Mouse (Mus musculus) heart, postnatal 0 days (tissue): Measurements from ENCODE around the gene Mertk. TPM values are rescaled to one million over a fixed set of nuclear protein-coding genes. Genes with fewer than 3 reads are reported as not detected.

Experiments
- ATAC-seq: fragments of 200-750 bp; cut with Nextera tagmentation; 2 replicates; pipeline ENCODE4 v1.8.0; 2017; ENCODE audit warnings: low read depth, moderate number of reproducible peaks, moderate library complexity; ENCODE audit not compliant: insufficient read depth
- DNase-seq: peaks from one replicate; pipeline ENCODE4 v3.0.0-alpha.2; 2016; ENCODE audit warnings: low spot score
- H3K27ac ChIP-seq: fragments of 300-500 bp; sonication (generic); 2 replicates; pipeline ENCODE4 v1.5.1; 2014; ENCODE audit warnings: low read depth, mild to moderate bottlenecking
- H3K27me3 ChIP-seq: fragments of 300-500 bp; sonication (generic); 2 replicates; pipeline ENCODE4 v1.6.1; 2014; ENCODE audit warnings: low read length, mixed read lengths; ENCODE audit not compliant: control insufficient read depth, insufficient read depth
- H3K36me3 ChIP-seq: fragments of 300-500 bp; sonication (generic); replicated peaks from 2 replicates; pipeline ENCODE4 v1.6.1; 2014; ENCODE audit warnings: low read length, mixed read lengths; ENCODE audit not compliant: control insufficient read depth, insufficient read depth
- H3K4me1 ChIP-seq: fragments of 300-500 bp; sonication (generic); 2 replicates; pipeline ENCODE4 v1.6.1; 2014; ENCODE audit warnings: antibody characterized with exemption; ENCODE audit not compliant: control insufficient read depth, insufficient read depth
- H3K4me2 ChIP-seq: fragments of 300-500 bp; sonication (generic); 2 replicates; pipeline ENCODE4 v1.6.1; 2014; ENCODE audit warnings: low read depth, mild to moderate bottlenecking, low read length, moderate library complexity
- H3K4me3 ChIP-seq: fragments of 300-500 bp; sonication (generic); 2 replicates; pipeline ENCODE4 v1.5.1; 2014; ENCODE audit warnings: low read depth, low read length
- H3K9ac ChIP-seq: fragments of 300-500 bp; sonication (generic); replicated peaks from 2 replicates; pipeline ENCODE4 v1.6.1; 2014; ENCODE audit warnings: low read depth, low read length, mixed read lengths
- H3K9me3 ChIP-seq: fragments of 300-500 bp; sonication (generic); replicated peaks from 2 replicates; pipeline ENCODE4 v1.6.1; 2016; ENCODE audit warnings: low read length; ENCODE audit not compliant: control insufficient read depth
- CTCF ChIP-seq: IDR thresholded peaks from 2 replicates; pipeline ENCODE4 v1.5.1; 2016; ENCODE audit warnings: antibody characterized with exemption, control low read depth, low read depth
- EP300 ChIP-seq: IDR thresholded peaks from 2 replicates; pipeline ENCODE4 v1.6.1; 2016; ENCODE audit warnings: antibody characterized with exemption, low read depth
- WGBS: fragments of 180-500 bp; shearing (Covaris S2); extraction: QIAGEN DNeasy Blood & Tissue Kit; methylation state at CpG from one replicate; pipeline ENCODE4 v1.1.7; 2014; 5-methylcytosine and 5-hydroxymethylcytosine counted together
- polyA plus RNA-seq: library from polyadenylated mRNA; unstranded; fragments of >200 nt; fragmentation: Nextera tagmentation; extraction: Ambion mirVana; gene quantifications from 2 replicates; pipeline ENCODE4 v1.2.1, GENCODE M21; 2015
- total RNA-seq: library from RNA; depleted of rRNA; stranded (reverse); fragments of >200 nt; gene quantifications from 2 replicates; pipeline ENCODE4 v1.2.3, GENCODE M21; 2014; ENCODE audit warnings: low replicate concordance

Mertk gene
- total and polyA plus RNA-seq, 2 experiments from 2014 or later: 2.3 to 6.1 TPM

DNA sequence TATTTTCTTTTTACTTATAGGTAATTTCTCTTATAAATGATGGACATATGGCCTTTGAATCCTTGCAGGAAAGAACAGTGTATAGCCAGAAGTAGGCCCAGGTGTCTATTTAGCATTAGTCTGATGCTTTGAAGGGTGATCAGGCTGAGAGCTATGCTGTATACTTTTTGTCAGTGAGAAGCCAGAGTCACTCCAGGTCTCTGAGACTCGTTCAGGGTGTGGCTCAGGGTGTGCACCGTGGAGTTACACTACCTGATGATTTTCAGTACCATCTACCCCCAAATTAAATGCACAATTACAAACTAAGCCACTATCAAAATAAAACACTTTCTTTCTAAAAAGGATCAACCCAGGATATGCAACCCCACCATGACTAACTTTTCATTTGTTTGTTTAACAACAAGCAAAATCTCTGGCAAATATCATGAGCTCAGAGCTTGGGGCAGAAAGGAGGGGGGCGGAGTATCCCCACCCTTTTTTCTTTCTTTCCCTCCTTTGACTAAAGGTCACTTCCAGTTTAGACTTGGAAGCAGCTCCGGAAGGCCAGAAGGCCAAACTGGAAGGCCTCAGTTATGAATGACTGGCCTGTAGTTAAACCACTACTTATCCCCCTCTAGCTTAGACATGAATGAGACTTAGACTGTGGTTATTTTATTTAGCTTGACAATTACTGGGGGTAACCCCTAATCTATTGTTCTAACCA, 69.9 kb downstream of the Mertk start:
- Histone ChIP-seq H3K36me3 (peaks cover 16% of the 10 kb centered on the region; the same call in 1 of the 2 replicates), H3K9ac (no peak overlapping the region), H3K27me3 (no peaks in the 10 kb centered on the region), H3K27ac (no peak overlapping the region), H3K4me1 (no peaks in the 10 kb centered on the region), H3K4me2 (no peak overlapping the region), H3K9me3 (no peaks in the 10 kb centered on the region), H3K4me3 (no peak overlapping the region)
- no peak for DNase-seq
- WGBS: 78% methylated on average over 4 of the region's 4 CpGs
- no peak for ATAC-seq
- TF ChIP-seq CTCF (no peak), EP300 (no peak)

GRCm38 (mm10) chr2:128770557-128770956, 71.8 kb downstream of the Mertk start:
- WGBS: 85% methylated on average over 6 of the region's 6 CpGs
- Histone ChIP-seq H3K9me3 (no peaks in the 10 kb centered on the region), H3K4me3 (no peak overlapping the region), H3K36me3 (peaks cover 8% of the 10 kb centered on the region; the same call in 1 of the 2 replicates), H3K4me1 (no peaks in the 10 kb centered on the region), H3K4me2 (no peak overlapping the region), H3K27ac (no peak overlapping the region), H3K27me3 (no peaks in the 10 kb centered on the region), H3K9ac (no peak overlapping the region)
- TF ChIP-seq EP300 (no peak), CTCF (no peak)
- ATAC-seq (no peak), DNase-seq (no peak)

- Histone ChIP-seq H3K4me2 (no peak overlapping the region), H3K27ac (no peak overlapping the region), H3K9ac (no peak overlapping the region), H3K4me3 (no peak overlapping the region), H3K36me3 (peaks cover 8% of the 10 kb centered on the region; the same call in 1 of the 2 replicates), H3K4me1 (no peaks in the 10 kb centered on the region), H3K9me3 (no peaks in the 10 kb centered on the region), H3K27me3 (no peaks in the 10 kb centered on the region)
- 82% methylated on average over 4 of the region's 4 CpGs for WGBS
- no peak for ATAC-seq
- no peak for DNase-seq
- no peak for TF ChIP-seq EP300
- TF ChIP-seq CTCF: no peak
These were observed 72.3 kb downstream of the Mertk start for GRCm38 (mm10) chr2:128771048-128771447.

GRCm38 (mm10) chr2:128771750-128772338, 73.1 kb downstream of the Mertk start:
- no peak for DNase-seq
- Histone ChIP-seq H3K36me3 (peaks cover 8% of the 10 kb centered on the region; the same call in 1 of the 2 replicates), H3K9me3 (no peaks in the 10 kb centered on the region), H3K4me1 (no peaks in the 10 kb centered on the region), H3K27me3 (no peaks in the 10 kb centered on the region), H3K4me3 (no peak overlapping the region), H3K4me2 (no peak overlapping the region), H3K9ac (no peak overlapping the region), H3K27ac (no peak overlapping the region)
- 89% methylated on average over 7 of the region's 7 CpGs for WGBS
- ATAC-seq: no peak
- TF ChIP-seq EP300 (no peak), CTCF (no peak)

GRCm38 (mm10) chr2:128782231-128782630, 83.5 kb downstream of the Mertk start:
- Histone ChIP-seq H3K4me2 (no peak overlapping the region), H3K27ac (no peak overlapping the region), H3K9ac (no peak overlapping the region), H3K4me3 (no peak overlapping the region), H3K36me3 (peaks cover 14% of the 10 kb centered on the region; the same call in 1 of the 2 replicates), H3K4me1 (peaks cover 8% of the 10 kb centered on the region; the same call in 1 of the 2 replicates), H3K9me3 (no peaks in the 10 kb centered on the region), H3K27me3 (no peaks in the 10 kb centered on the region)
- WGBS: 84% methylated on average over 5 of the region's 5 CpGs
- TF ChIP-seq CTCF (no peak), EP300 (no peak)
- no peak for ATAC-seq
- DNase-seq: no peak
